Mouse (Mus musculus): ENCODE data around the gene Asf1b. TPM values are rescaled to one million over a fixed set of nuclear protein-coding genes. Genes with fewer than 3 reads are reported as not detected.

The Asf1b gene
- polyA plus RNA-seq, 1 experiment from 2014 or later = 5.1 TPM

DNA sequence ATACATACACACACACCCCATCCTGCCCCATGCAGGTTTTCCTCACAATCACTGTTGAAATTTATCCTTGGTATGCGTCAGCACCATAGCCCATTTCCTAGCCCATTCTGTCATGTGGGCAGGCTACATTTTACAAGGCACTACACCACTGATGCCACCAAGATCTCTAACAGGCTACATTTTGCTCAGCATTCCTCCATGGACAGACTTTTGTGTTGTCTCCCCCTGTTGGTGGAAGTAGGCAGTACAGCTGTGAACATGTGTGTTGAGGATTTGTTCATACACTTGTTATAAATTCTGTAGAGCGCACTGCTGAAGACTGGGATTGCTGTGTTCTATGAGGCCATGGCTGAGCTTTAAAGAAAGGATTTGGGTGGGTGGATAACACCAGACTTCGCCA lies 33.7 kb upstream of the Asf1b start:
- H3K36me3 ChIP-seq (ENCODE audit: control insufficient read depth, insufficient read depth, low read length) = peaks cover 39% of the 10 kb centered on the region
- H3K27me3 ChIP-seq (ENCODE audit: control insufficient read depth, insufficient read depth, low read length) = no peaks in the 10 kb centered on the region
- WGBS = 71% methylated on average over 3 of the region's 3 CpGs
- ATAC-seq (ENCODE audit: low read depth) = peak; percentile 49
- no peak overlapping the region for H3K27ac ChIP-seq (ENCODE audit: low read depth, low read length)
- no peak overlapping the region for H3K9ac ChIP-seq (replicated peaks; ENCODE audit: low read depth, low read length)
- H3K4me2 ChIP-seq (ENCODE audit: low read depth, low read length) = no peak overlapping the region
- no peak overlapping the region for H3K4me3 ChIP-seq (ENCODE audit: low read depth, low read length)
- no peaks in the 10 kb centered on the region for H3K9me3 ChIP-seq (ENCODE audit: control insufficient read depth, low read length)
- H3K4me1 ChIP-seq (ENCODE audit: control insufficient read depth, insufficient read depth, low read length) = no peaks in the 10 kb centered on the region

DNA sequence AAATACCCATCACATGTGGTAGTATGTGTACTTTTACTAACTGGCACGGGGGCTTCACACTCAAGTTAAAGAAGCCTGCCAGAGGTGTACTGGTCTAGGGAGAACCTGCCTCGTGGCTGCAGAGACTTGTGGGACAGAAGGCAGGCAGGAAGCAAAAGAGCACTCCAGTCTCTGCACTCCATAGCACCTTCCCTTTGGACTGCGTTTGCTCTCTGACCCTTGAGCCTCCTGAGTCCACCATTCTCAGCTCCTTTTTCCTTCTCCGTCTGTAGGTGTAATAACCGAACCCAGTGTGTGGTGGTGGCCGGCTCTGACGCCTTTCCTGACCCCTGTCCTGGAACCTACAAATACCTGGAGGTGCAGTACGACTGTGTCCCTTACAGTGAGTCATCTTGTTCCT lies 32.6 kb upstream of the Asf1b start:
- H3K4me1 ChIP-seq (ENCODE audit: control insufficient read depth, insufficient read depth, low read length) = no peaks in the 10 kb centered on the region
- H3K9ac ChIP-seq (replicated peaks; ENCODE audit: low read depth, low read length) = no peak overlapping the region
- no peaks in the 10 kb centered on the region for H3K9me3 ChIP-seq (ENCODE audit: control insufficient read depth, low read length)
- no peak for ATAC-seq (ENCODE audit: low read depth)
- peaks cover 39% of the 10 kb centered on the region for H3K36me3 ChIP-seq (ENCODE audit: control insufficient read depth, insufficient read depth, low read length)
- no peak overlapping the region for H3K4me2 ChIP-seq (ENCODE audit: low read depth, low read length)
- no peak overlapping the region for H3K27ac ChIP-seq (ENCODE audit: low read depth, low read length)
- 95% methylated on average over 8 of the region's 8 CpGs for WGBS
- H3K4me3 ChIP-seq (ENCODE audit: low read depth, low read length) = no peak overlapping the region
- H3K27me3 ChIP-seq (ENCODE audit: control insufficient read depth, insufficient read depth, low read length) = no peaks in the 10 kb centered on the region

DNA sequence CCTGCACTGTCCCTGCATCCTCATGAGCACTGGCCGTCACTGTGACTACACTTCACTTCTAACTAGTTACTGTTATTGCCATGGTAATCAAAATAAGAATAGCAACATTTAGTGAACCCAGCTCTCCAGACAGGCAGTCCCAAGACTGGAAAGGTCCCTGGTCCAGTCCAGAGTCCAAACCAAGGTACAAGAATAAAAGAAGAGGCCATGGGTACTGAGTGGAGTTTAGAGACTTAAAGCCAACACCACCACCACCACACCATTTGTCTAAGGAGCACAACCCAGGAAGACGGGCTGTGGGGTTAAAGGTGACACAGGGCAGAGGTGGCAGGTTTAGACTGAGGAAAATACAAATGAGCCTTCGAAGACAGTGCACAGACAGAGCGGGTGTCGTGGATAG lies 30.7 kb upstream of the Asf1b start:
- no peak overlapping the region for H3K27ac ChIP-seq (ENCODE audit: low read depth, low read length)
- peaks cover 49% of the 10 kb centered on the region for H3K36me3 ChIP-seq (ENCODE audit: control insufficient read depth, insufficient read depth, low read length)
- WGBS = 84% methylated on average over 5 of the region's 5 CpGs
- no peak overlapping the region for H3K4me2 ChIP-seq (ENCODE audit: low read depth, low read length)
- H3K9me3 ChIP-seq (ENCODE audit: control insufficient read depth, low read length) = no peaks in the 10 kb centered on the region
- ATAC-seq (ENCODE audit: low read depth) = no peak
- H3K9ac ChIP-seq (replicated peaks; ENCODE audit: low read depth, low read length) = no peak overlapping the region
- H3K4me1 ChIP-seq (ENCODE audit: control insufficient read depth, insufficient read depth, low read length) = no peaks in the 10 kb centered on the region
- H3K4me3 ChIP-seq (ENCODE audit: low read depth, low read length) = no peak overlapping the region
- no peaks in the 10 kb centered on the region for H3K27me3 ChIP-seq (ENCODE audit: control insufficient read depth, insufficient read depth, low read length)

DNA sequence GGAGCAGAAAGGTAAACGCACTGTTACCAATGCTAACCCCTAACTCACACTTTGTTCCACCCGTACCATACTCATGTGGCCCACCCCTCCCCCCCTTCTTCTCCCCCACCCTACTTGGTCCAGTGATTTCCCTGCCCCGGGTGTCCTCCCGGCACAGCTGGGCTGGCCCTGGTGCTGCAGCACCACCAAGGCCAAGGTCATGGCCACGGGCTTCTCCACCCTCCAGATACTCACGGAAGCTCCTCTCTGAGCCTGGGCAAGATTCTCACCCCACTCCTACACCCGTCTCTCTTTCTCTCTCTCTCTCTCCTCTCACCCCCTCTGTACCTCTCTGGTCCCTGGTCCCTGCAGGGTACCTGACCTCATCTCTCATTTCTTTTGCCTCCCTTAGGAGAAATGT lies 29.0 kb upstream of the Asf1b start:
- Histone ChIP-seq H3K4me3 (ENCODE audit: low read depth, low read length) (no peak overlapping the region), H3K27ac (ENCODE audit: low read depth, low read length) (no peak overlapping the region), H3K4me1 (ENCODE audit: control insufficient read depth, insufficient read depth, low read length) (no peaks in the 10 kb centered on the region), H3K9me3 (ENCODE audit: control insufficient read depth, low read length) (no peaks in the 10 kb centered on the region), H3K27me3 (ENCODE audit: control insufficient read depth, insufficient read depth, low read length) (no peaks in the 10 kb centered on the region), H3K36me3 (ENCODE audit: control insufficient read depth, insufficient read depth, low read length) (peaks cover 59% of the 10 kb centered on the region), H3K9ac (replicated peaks; ENCODE audit: low read depth, low read length) (no peak overlapping the region), H3K4me2 (ENCODE audit: low read depth, low read length) (no peak overlapping the region)
- ATAC-seq (ENCODE audit: low read depth) = no peak
- WGBS = 69% methylated on average over 7 of the region's 7 CpGs

DNA sequence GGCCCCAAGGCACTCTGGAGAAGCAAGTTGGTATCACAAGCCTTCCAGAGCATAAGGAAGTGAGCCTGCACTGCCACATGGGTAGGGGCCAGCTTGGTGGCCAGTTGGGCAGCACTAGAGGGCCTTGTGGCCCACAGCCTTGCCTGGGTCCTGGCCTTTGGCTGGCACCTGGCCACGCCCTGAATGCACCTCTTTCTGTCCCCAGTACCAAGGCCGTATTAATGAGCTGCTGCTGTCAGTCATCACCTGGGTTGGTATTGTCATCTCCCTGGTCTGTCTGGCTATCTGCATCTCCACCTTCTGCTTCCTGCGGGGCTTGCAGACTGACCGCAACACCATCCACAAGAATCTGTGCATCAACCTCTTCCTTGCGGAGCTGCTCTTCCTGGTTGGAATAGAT lies 21.1 kb upstream of the Asf1b start:
- Histone ChIP-seq H3K27me3 (ENCODE audit: control insufficient read depth, insufficient read depth, low read length) (no peaks in the 10 kb centered on the region), H3K27ac (ENCODE audit: low read depth, low read length) (no peak overlapping the region), H3K4me3 (ENCODE audit: low read depth, low read length) (no peak overlapping the region), H3K9ac (replicated peaks; ENCODE audit: low read depth, low read length) (no peak overlapping the region), H3K4me1 (ENCODE audit: control insufficient read depth, insufficient read depth, low read length) (no peaks in the 10 kb centered on the region), H3K4me2 (ENCODE audit: low read depth, low read length) (no peak overlapping the region), H3K36me3 (ENCODE audit: control insufficient read depth, insufficient read depth, low read length) (peaks cover 93% of the 10 kb centered on the region), H3K9me3 (ENCODE audit: control insufficient read depth, low read length) (no peaks in the 10 kb centered on the region)
- ATAC-seq (ENCODE audit: low read depth) = no peak
- WGBS = 88% methylated on average over 5 of the region's 5 CpGs

DNA sequence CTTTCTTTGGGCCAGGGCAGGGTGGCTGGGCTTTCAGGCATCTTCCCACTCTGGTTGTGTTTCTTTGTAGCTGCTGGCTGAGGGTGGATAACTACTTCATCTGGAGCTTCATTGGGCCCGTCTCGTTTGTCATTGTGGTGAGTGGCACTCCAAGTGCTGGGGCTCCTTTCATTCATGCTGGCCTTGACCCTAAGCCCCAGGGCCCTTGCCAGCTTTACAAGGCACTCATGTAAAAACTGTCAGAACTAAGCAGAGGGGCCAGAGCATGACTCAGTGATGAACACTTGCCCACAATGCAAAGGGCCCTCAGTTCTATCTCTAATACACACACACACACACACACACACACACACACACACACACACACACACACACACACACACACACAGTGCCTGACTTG lies 20.3 kb upstream of the Asf1b start:
- 100% methylated on average over 2 of the region's 2 CpGs for WGBS
- H3K9me3 ChIP-seq (ENCODE audit: control insufficient read depth, low read length) = no peaks in the 10 kb centered on the region
- H3K36me3 ChIP-seq (ENCODE audit: control insufficient read depth, insufficient read depth, low read length) = peaks cover 87% of the 10 kb centered on the region
- no peak overlapping the region for H3K4me3 ChIP-seq (ENCODE audit: low read depth, low read length)
- no peak overlapping the region for H3K4me2 ChIP-seq (ENCODE audit: low read depth, low read length)
- no peak for ATAC-seq (ENCODE audit: low read depth)
- no peaks in the 10 kb centered on the region for H3K27me3 ChIP-seq (ENCODE audit: control insufficient read depth, insufficient read depth, low read length)
- no peak overlapping the region for H3K9ac ChIP-seq (replicated peaks; ENCODE audit: low read depth, low read length)
- H3K4me1 ChIP-seq (ENCODE audit: control insufficient read depth, insufficient read depth, low read length) = no peaks in the 10 kb centered on the region
- H3K27ac ChIP-seq (ENCODE audit: low read depth, low read length) = no peak overlapping the region

DNA sequence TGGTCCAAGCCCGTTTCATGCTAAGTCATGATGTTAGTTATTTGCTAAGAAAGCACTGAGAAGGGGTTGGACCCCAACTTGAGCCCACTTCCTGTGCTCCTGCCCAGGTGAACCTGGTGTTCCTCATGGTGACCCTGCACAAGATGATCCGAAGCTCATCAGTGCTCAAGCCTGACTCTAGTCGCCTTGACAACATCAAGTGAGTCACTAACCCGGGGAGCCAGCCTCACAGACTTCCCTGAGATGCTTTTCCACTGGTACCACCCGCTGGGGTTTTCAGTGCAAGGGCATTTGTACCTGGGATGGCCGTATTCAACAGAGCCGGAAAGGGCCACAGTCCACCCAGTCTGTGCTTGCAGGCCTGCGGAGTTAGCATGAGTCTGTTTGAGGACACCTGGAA lies 19.9 kb upstream of the Asf1b start:
- H3K4me1 ChIP-seq (ENCODE audit: control insufficient read depth, insufficient read depth, low read length) = no peaks in the 10 kb centered on the region
- H3K9me3 ChIP-seq (ENCODE audit: control insufficient read depth, low read length) = no peaks in the 10 kb centered on the region
- no peaks in the 10 kb centered on the region for H3K27me3 ChIP-seq (ENCODE audit: control insufficient read depth, insufficient read depth, low read length)
- H3K27ac ChIP-seq (ENCODE audit: low read depth, low read length) = no peak overlapping the region
- H3K4me2 ChIP-seq (ENCODE audit: low read depth, low read length) = no peak overlapping the region
- peaks cover 82% of the 10 kb centered on the region for H3K36me3 ChIP-seq (ENCODE audit: control insufficient read depth, insufficient read depth, low read length)
- H3K4me3 ChIP-seq (ENCODE audit: low read depth, low read length) = no peak overlapping the region
- H3K9ac ChIP-seq (replicated peaks; ENCODE audit: low read depth, low read length) = no peak overlapping the region
- no peak for ATAC-seq (ENCODE audit: low read depth)
- WGBS = 89% methylated on average over 8 of the region's 8 CpGs

DNA sequence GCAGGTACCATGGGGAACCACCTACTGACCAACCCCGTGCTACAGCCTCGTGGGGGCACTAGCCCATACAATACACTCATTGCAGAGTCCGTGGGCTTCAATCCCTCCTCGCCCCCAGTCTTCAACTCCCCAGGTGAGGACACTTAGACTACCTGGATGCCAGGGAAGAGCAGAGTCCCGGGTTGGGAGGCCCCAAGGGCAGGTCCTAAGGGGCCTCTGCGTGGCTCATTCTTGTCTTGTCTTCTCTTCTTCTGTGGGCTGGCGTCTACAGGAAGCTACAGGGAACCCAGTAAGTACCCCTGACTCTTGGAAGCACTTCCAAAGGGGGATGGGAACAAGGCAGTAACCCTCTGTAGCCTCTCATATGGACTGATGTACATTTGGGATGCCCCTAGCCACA lies 17.7 kb upstream of the Asf1b start:
- H3K9me3 ChIP-seq (ENCODE audit: control insufficient read depth, low read length) = no peaks in the 10 kb centered on the region
- H3K4me2 ChIP-seq (ENCODE audit: low read depth, low read length) = no peak overlapping the region
- WGBS = 92% methylated on average over 7 of the region's 7 CpGs
- H3K4me3 ChIP-seq (ENCODE audit: low read depth, low read length) = no peak overlapping the region
- peaks cover 62% of the 10 kb centered on the region for H3K36me3 ChIP-seq (ENCODE audit: control insufficient read depth, insufficient read depth, low read length)
- ATAC-seq (ENCODE audit: low read depth) = no peak
- H3K27me3 ChIP-seq (ENCODE audit: control insufficient read depth, insufficient read depth, low read length) = no peaks in the 10 kb centered on the region
- H3K4me1 ChIP-seq (ENCODE audit: control insufficient read depth, insufficient read depth, low read length) = no peaks in the 10 kb centered on the region
- H3K27ac ChIP-seq (ENCODE audit: low read depth, low read length) = no peak overlapping the region
- H3K9ac ChIP-seq (replicated peaks; ENCODE audit: low read depth, low read length) = no peak overlapping the region

DNA sequence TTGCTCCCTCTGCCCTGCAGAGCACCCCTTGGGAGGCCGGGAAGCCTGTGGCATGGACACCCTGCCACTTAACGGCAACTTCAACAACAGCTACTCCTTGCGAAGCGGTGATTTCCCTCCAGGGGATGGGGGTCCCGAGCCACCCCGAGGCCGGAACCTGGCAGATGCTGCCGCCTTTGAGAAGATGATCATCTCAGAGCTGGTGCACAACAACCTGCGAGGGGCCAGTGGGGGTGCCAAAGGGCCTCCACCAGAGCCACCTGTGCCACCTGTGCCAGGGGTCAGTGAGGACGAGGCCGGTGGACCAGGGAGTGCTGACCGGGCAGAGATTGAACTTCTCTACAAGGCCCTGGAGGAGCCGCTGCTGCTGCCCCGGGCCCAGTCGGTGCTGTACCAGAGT lies 17.0 kb upstream of the Asf1b start:
- ATAC-seq (ENCODE audit: low read depth) = no peak
- no peak overlapping the region for H3K27ac ChIP-seq (ENCODE audit: low read depth, low read length)
- 93% methylated on average over 14 of the region's 15 CpGs for WGBS
- H3K27me3 ChIP-seq (ENCODE audit: control insufficient read depth, insufficient read depth, low read length) = no peaks in the 10 kb centered on the region
- H3K4me3 ChIP-seq (ENCODE audit: low read depth, low read length) = no peak overlapping the region
- H3K9ac ChIP-seq (replicated peaks; ENCODE audit: low read depth, low read length) = no peak overlapping the region
- no peak overlapping the region for H3K4me2 ChIP-seq (ENCODE audit: low read depth, low read length)
- H3K4me1 ChIP-seq (ENCODE audit: control insufficient read depth, insufficient read depth, low read length) = no peaks in the 10 kb centered on the region
- no peaks in the 10 kb centered on the region for H3K9me3 ChIP-seq (ENCODE audit: control insufficient read depth, low read length)
- H3K36me3 ChIP-seq (ENCODE audit: control insufficient read depth, insufficient read depth, low read length) = peaks cover 55% of the 10 kb centered on the region

All from neural tube, embryonic 14.5 days (tissue).